Mouse (Mus musculus): ENCODE data around the gene Ulk3. TPM values are rescaled to one million over a fixed set of nuclear protein-coding genes. Genes with fewer than 3 reads are reported as not detected.

Gene Ulk3
- total and polyA plus RNA-seq, 3 experiments, result 5.0 to 11.9 TPM; not detected in 1

DNA sequence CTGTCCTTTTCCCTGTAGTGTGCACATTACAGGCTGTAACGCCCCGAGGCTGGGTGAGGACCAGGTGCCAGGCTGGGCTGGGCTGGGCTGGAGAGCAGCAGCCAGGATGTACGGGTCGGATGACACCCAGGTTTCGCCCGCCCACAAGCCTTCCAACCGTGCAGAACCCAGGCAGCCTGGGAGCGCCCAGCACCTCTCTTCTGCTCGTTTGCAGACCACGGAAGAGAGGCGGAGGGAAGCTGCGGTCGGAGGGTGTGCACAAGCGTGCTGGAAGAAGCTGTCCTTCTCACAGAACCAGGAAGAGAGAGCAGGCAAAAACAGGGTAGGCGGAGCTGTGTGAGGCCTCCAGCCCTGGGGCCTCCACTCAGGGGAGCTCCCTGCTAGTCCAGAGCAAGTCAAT lies 51.1 kb downstream of the Ulk3 start (continued):
- no peak for TF ChIP-seq MAZ (IDR thresholded peaks at IDR 0.05; ENCODE audit: low read depth, low read length)
- TF ChIP-seq TCF12 (IDR thresholded peaks at IDR 0.05; ENCODE audit: low read depth, low read length), result peak; percentile 45; the same call in 1 of the 2 replicates
- TF ChIP-seq TAL1 (IDR thresholded peaks at IDR 0.05; ENCODE audit: low read length), result no peak
- no peak for TF ChIP-seq ZNF384 (IDR thresholded peaks at IDR 0.05; ENCODE audit: low read depth, low read length)
- no peak for TF ChIP-seq POLR2AphosphoS2 (IDR thresholded peaks at IDR 0.05; ENCODE audit: low read length)
- no peak for TF ChIP-seq NELFE (IDR thresholded peaks at IDR 0.05; ENCODE audit: low read depth, low read length)
- TF ChIP-seq USF1 (IDR thresholded peaks at IDR 0.05; ENCODE audit: low read depth, low read length), result no peak
- TF ChIP-seq ZMIZ1 (IDR thresholded peaks at IDR 0.05; ENCODE audit: low read depth, low read length), result no peak; the same call in 1 of the 2 replicates
- peak; percentile 94 for TF ChIP-seq ELF1 (IDR thresholded peaks at IDR 0.05; ENCODE audit: low read depth, low read length)
- no peak for TF ChIP-seq E2F4 (IDR thresholded peaks at IDR 0.05; ENCODE audit: borderline replicate concordance, low read depth, low read length)
- TF ChIP-seq KAT2A (conservative IDR thresholded peaks at IDR 0.05; ENCODE audit: low read depth, low read length), result no peak
- peak; percentile 58; the same call in 1 of the 2 replicates for TF ChIP-seq ETS1 (IDR thresholded peaks at IDR 0.05; ENCODE audit: low read depth, low read length)
- TF ChIP-seq SMC3 (IDR thresholded peaks at IDR 0.05; ENCODE audit: low read depth, low read length), result no peak
- TF ChIP-seq USF2 (IDR thresholded peaks at IDR 0.05; ENCODE audit: borderline replicate concordance in 1 of 2, insufficient read depth in 1 of 2, low read depth in 1 of 2, low read length in 2 of 2), result no peak
- TF ChIP-seq ZKSCAN1 (IDR thresholded peaks at IDR 0.05; ENCODE audit: low read depth, low read length), result no peak
- TF ChIP-seq SIN3A (IDR thresholded peaks at IDR 0.05; ENCODE audit: low read length), result peak; percentile 86
- TF ChIP-seq MYB (IDR thresholded peaks at IDR 0.05; ENCODE audit: low read depth, low read length), result no peak
- no peak for TF ChIP-seq CHD2 (IDR thresholded peaks at IDR 0.05; ENCODE audit: low read length)
- TF ChIP-seq POLR2A (IDR thresholded peaks at IDR 0.05; ENCODE audit: control insufficient read depth in 1 of 2, insufficient read depth in 1 of 2, low read depth in 1 of 2, low read length in 2 of 2, poor library complexity in 1 of 2), result peak in 1 of 2 experiments; percentile 44; a peak in 1 of 4 replicates

DNA sequence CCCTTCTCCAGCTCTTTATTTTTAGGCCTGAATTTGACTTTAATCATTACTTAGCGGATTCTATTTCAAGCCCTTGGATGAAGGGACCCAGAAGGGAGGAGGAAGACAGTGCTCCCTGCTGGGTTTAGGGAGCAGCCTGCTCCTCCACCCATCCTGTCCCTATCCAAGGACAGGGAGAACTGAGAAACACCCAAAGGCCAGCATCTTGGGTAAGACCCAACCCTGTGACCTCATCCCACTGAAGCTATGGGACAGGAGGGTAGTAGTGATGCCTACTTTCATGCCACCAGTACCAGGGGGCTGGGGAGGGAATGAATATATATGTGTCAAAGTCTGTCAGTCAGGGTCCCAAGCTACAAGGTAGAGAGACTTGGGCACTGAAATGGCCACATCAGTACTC lies 51.8 kb downstream of the Ulk3 start:
- H3K9me3 ChIP-seq (replicated peaks; ENCODE audit: insufficient read depth, low read length), result no peaks in the 10 kb centered on the region
- TF ChIP-seq ELF1 (IDR thresholded peaks at IDR 0.05; ENCODE audit: low read depth, low read length) (no peak), RAD21 (IDR thresholded peaks at IDR 0.05; ENCODE audit: low read depth, low read length) (no peak), ETS1 (IDR thresholded peaks at IDR 0.05; ENCODE audit: low read depth, low read length) (no peak), CHD1 (IDR thresholded peaks at IDR 0.05; ENCODE audit: low read depth, low read length) (no peak), POLR2AphosphoS5 (IDR thresholded peaks at IDR 0.05; ENCODE audit: borderline replicate concordance, low read depth, low read length) (no peak), BHLHE40 (IDR thresholded peaks at IDR 0.05; ENCODE audit: borderline replicate concordance, low read depth, low read length) (no peak), EP300 (IDR thresholded peaks at IDR 0.05; ENCODE audit: low read depth in 1 of 2, low read length in 2 of 2) (no peak), ZNF384 (IDR thresholded peaks at IDR 0.05; ENCODE audit: low read depth, low read length) (no peak), MYC (IDR thresholded peaks at IDR 0.05; ENCODE audit: low read depth, low read length) (no peak), SIN3A (IDR thresholded peaks at IDR 0.05; ENCODE audit: low read length) (no peak), TCF12 (IDR thresholded peaks at IDR 0.05; ENCODE audit: low read depth, low read length) (no peak), JUND (IDR thresholded peaks at IDR 0.05; ENCODE audit: low read depth, low read length) (no peak), MEF2A (IDR thresholded peaks at IDR 0.05; ENCODE audit: extremely low read depth, insufficient replicate concordance, low read depth, low read length, poor library complexity, severe bottlenecking) (no peak)
- peaks cover 6 to 58% of the 10 kb centered on the region in 2 experiments for H3K36me3 ChIP-seq (ENCODE audit: control insufficient read depth in 1 of 2, insufficient read depth in 2 of 2, low read length in 2 of 2)
- H3K27ac ChIP-seq (ENCODE audit: control insufficient read depth, low read depth, low read length), result peak overlapping the region; percentile 25
- peak overlapping the region; percentile 3; the same call in 1 of the 2 replicates for H3K9ac ChIP-seq (ENCODE audit: control insufficient read depth, low read depth, low read length, poor library complexity, severe bottlenecking)
- H3K4me3 ChIP-seq (ENCODE audit: control insufficient read depth in 1 of 2, insufficient read depth in 1 of 2, low read depth in 2 of 2, low read length in 2 of 2), result no peak overlapping the region
- DNase-seq (ENCODE audit: low read depth, low spot score), result no peak
- peaks cover 29 to 64% of the 10 kb centered on the region in 2 experiments for H3K4me1 ChIP-seq (ENCODE audit: control insufficient read depth in 1 of 2, insufficient read depth in 2 of 2, low read length in 2 of 2)
- H3K79me2 ChIP-seq (ENCODE audit: control insufficient read depth, insufficient read depth, low read length, poor library complexity), result peaks cover 95% of the 10 kb centered on the region
- H3K27me3 ChIP-seq (ENCODE audit: control insufficient read depth in 1 of 2, insufficient read depth in 2 of 2, low read length in 2 of 2), result no peaks in the 10 kb centered on the region
